Mouse (Mus musculus): ENCODE results near the gene Lrmda. TPM values are rescaled to one million over a fixed set of nuclear protein-coding genes. Genes with fewer than 3 reads are reported as not detected.

Lrmda gene
- polyA plus RNA-seq, 1 experiment from 2014 or later: not detected

- Histone ChIP-seq H3K9me3 (ENCODE audit: control insufficient read depth, low read length) (no peaks in the 10 kb centered on the region), H3K4me3 (replicated peaks; ENCODE audit: low read depth, low read length) (no peak overlapping the region), H3K9ac (replicated peaks; ENCODE audit: low read length) (no peak overlapping the region), H3K27me3 (ENCODE audit: control insufficient read depth, insufficient read depth, low read length) (peaks cover 18% of the 10 kb centered on the region; the same call in 1 of the 2 replicates), H3K27ac (replicated peaks; ENCODE audit: low read depth, low read length) (no peak overlapping the region), H3K36me3 (ENCODE audit: control insufficient read depth, insufficient read depth, low read length) (no peaks in the 10 kb centered on the region), H3K4me1 (ENCODE audit: control insufficient read depth, insufficient read depth, low read length) (peaks cover 21% of the 10 kb centered on the region), H3K4me2 (ENCODE audit: low read length) (no peak overlapping the region)
- no peak for DNase-seq
- ATAC-seq (ENCODE audit: low FRiP score, low TSS enrichment): no peak
- 65% methylated on average over 1 of the region's 1 CpGs for WGBS
These were observed 791.0 kb downstream of the Lrmda start for GRCm38 (mm10) chr14:22810531-22810930.

- ATAC-seq (ENCODE audit: low FRiP score, low TSS enrichment): no peak
- 17% methylated on average over 6 of the region's 6 CpGs for whole genome bisulfite sequencing
These were observed 793.3 kb downstream of the Lrmda start for GRCm38 (mm10) chr14:22812824-22813223.

GRCm38 (mm10) chr14:22813389-22813788, 793.9 kb downstream of the Lrmda start:
- no peak overlapping the region for H3K9ac ChIP-seq (replicated peaks; ENCODE audit: low read length)
- 0 out of 2 replicates have a peak, but pooled peaks cover 2% of the 10 kb centered on the region for H3K4me1 ChIP-seq (ENCODE audit: control insufficient read depth, insufficient read depth, low read length)
- no peaks in the 10 kb centered on the region for H3K9me3 ChIP-seq (ENCODE audit: control insufficient read depth, low read length)
- no peaks in the 10 kb centered on the region for H3K36me3 ChIP-seq (ENCODE audit: control insufficient read depth, insufficient read depth, low read length)
- H3K27ac ChIP-seq (replicated peaks; ENCODE audit: low read depth, low read length): no peak overlapping the region
- no peak overlapping the region for H3K4me3 ChIP-seq (replicated peaks; ENCODE audit: low read depth, low read length)
- H3K27me3 ChIP-seq (ENCODE audit: control insufficient read depth, insufficient read depth, low read length): peaks cover 18% of the 10 kb centered on the region; the same call in 1 of the 2 replicates
- WGBS: 7% methylated on average over 7 of the region's 7 CpGs
- ATAC-seq (ENCODE audit: low FRiP score, low TSS enrichment): no peak
- H3K4me2 ChIP-seq (ENCODE audit: low read length): no peak overlapping the region
- DNase-seq: peak; percentile 35

More at GRCm38 (mm10) chr14:22812824-22813223, 793.3 kb downstream of the Lrmda start:
- H3K36me3 ChIP-seq (ENCODE audit: control insufficient read depth, insufficient read depth, low read length): no peaks in the 10 kb centered on the region
- no peak overlapping the region for H3K9ac ChIP-seq (replicated peaks; ENCODE audit: low read length)
- H3K27me3 ChIP-seq (ENCODE audit: control insufficient read depth, insufficient read depth, low read length): peaks cover 18% of the 10 kb centered on the region; the same call in 1 of the 2 replicates
- no peak for DNase-seq
- H3K4me1 ChIP-seq (ENCODE audit: control insufficient read depth, insufficient read depth, low read length): peaks cover 7% of the 10 kb centered on the region
- no peak overlapping the region for H3K4me3 ChIP-seq (replicated peaks; ENCODE audit: low read depth, low read length)
- no peak overlapping the region for H3K27ac ChIP-seq (replicated peaks; ENCODE audit: low read depth, low read length)
- no peaks in the 10 kb centered on the region for H3K9me3 ChIP-seq (ENCODE audit: control insufficient read depth, low read length)
- no peak overlapping the region for H3K4me2 ChIP-seq (ENCODE audit: low read length)

- Histone ChIP-seq H3K27ac (replicated peaks; ENCODE audit: low read depth, low read length) (no peak overlapping the region), H3K36me3 (ENCODE audit: control insufficient read depth, insufficient read depth, low read length) (no peaks in the 10 kb centered on the region), H3K4me1 (ENCODE audit: control insufficient read depth, insufficient read depth, low read length) (no peaks in the 10 kb centered on the region), H3K4me3 (replicated peaks; ENCODE audit: low read depth, low read length) (no peak overlapping the region), H3K4me2 (ENCODE audit: low read length) (no peak overlapping the region), H3K27me3 (ENCODE audit: control insufficient read depth, insufficient read depth, low read length) (peaks cover 4% of the 10 kb centered on the region; the same call in 1 of the 2 replicates), H3K9ac (replicated peaks; ENCODE audit: low read length) (no peak overlapping the region), H3K9me3 (ENCODE audit: control insufficient read depth, low read length) (no peaks in the 10 kb centered on the region)
- ATAC-seq (ENCODE audit: low FRiP score, low TSS enrichment): no peak
- 48% methylated on average over 9 of the region's 9 CpGs for WGBS
- no peak for DNase-seq
These were observed 795.4 kb downstream of the Lrmda start for GRCm38 (mm10) chr14:22814811-22815345.

- Histone ChIP-seq H3K4me3 (replicated peaks; ENCODE audit: low read depth, low read length) (no peak overlapping the region), H3K4me1 (ENCODE audit: control insufficient read depth, insufficient read depth, low read length) (no peaks in the 10 kb centered on the region), H3K4me2 (ENCODE audit: low read length) (no peak overlapping the region), H3K27me3 (ENCODE audit: control insufficient read depth, insufficient read depth, low read length) (no peaks in the 10 kb centered on the region), H3K9me3 (ENCODE audit: control insufficient read depth, low read length) (no peaks in the 10 kb centered on the region), H3K9ac (replicated peaks; ENCODE audit: low read length) (no peak overlapping the region), H3K36me3 (ENCODE audit: control insufficient read depth, insufficient read depth, low read length) (no peaks in the 10 kb centered on the region), H3K27ac (replicated peaks; ENCODE audit: low read depth, low read length) (no peak overlapping the region)
- 74% methylated on average over 6 of the region's 6 CpGs for WGBS
- ATAC-seq (ENCODE audit: low FRiP score, low TSS enrichment) (no peak), DNase-seq (no peak)
These were observed 798.1 kb downstream of the Lrmda start for GRCm38 (mm10) chr14:22817346-22818201.

- no peak for ATAC-seq (ENCODE audit: low FRiP score, low TSS enrichment)
- 67% methylated on average over 3 of the region's 3 CpGs for WGBS
- H3K4me2 ChIP-seq (ENCODE audit: low read length): no peak overlapping the region
- H3K36me3 ChIP-seq (ENCODE audit: control insufficient read depth, insufficient read depth, low read length): no peaks in the 10 kb centered on the region
- no peaks in the 10 kb centered on the region for H3K4me1 ChIP-seq (ENCODE audit: control insufficient read depth, insufficient read depth, low read length)
- no peaks in the 10 kb centered on the region for H3K27me3 ChIP-seq (ENCODE audit: control insufficient read depth, insufficient read depth, low read length)
- no peaks in the 10 kb centered on the region for H3K9me3 ChIP-seq (ENCODE audit: control insufficient read depth, low read length)
- H3K9ac ChIP-seq (replicated peaks; ENCODE audit: low read length): no peak overlapping the region
- no peak overlapping the region for H3K4me3 ChIP-seq (replicated peaks; ENCODE audit: low read depth, low read length)
- H3K27ac ChIP-seq (replicated peaks; ENCODE audit: low read depth, low read length): no peak overlapping the region
- no peak for DNase-seq
These were observed 798.7 kb downstream of the Lrmda start for GRCm38 (mm10) chr14:22818202-22818530.

- no peaks in the 10 kb centered on the region for H3K27me3 ChIP-seq (ENCODE audit: control insufficient read depth, insufficient read depth, low read length)
- no peaks in the 10 kb centered on the region for H3K36me3 ChIP-seq (ENCODE audit: control insufficient read depth, insufficient read depth, low read length)
- no peak overlapping the region for H3K4me2 ChIP-seq (ENCODE audit: low read length)
- H3K9me3 ChIP-seq (ENCODE audit: control insufficient read depth, low read length): no peaks in the 10 kb centered on the region
- DNase-seq (no peak), ATAC-seq (ENCODE audit: low FRiP score, low TSS enrichment) (no peak)
- no peak overlapping the region for H3K4me3 ChIP-seq (replicated peaks; ENCODE audit: low read depth, low read length)
- 66% methylated on average over 3 of the region's 3 CpGs for WGBS
- H3K4me1 ChIP-seq (ENCODE audit: control insufficient read depth, insufficient read depth, low read length): no peaks in the 10 kb centered on the region
- no peak overlapping the region for H3K9ac ChIP-seq (replicated peaks; ENCODE audit: low read length)
- H3K27ac ChIP-seq (replicated peaks; ENCODE audit: low read depth, low read length): no peak overlapping the region
These were observed 803.4 kb downstream of the Lrmda start for GRCm38 (mm10) chr14:22822942-22823341.

GRCm38 (mm10) chr14:22826825-22827224, 807.3 kb downstream of the Lrmda start:
- Histone ChIP-seq H3K4me2 (ENCODE audit: low read length) (no peak overlapping the region), H3K27ac (replicated peaks; ENCODE audit: low read depth, low read length) (no peak overlapping the region), H3K36me3 (ENCODE audit: control insufficient read depth, insufficient read depth, low read length) (no peaks in the 10 kb centered on the region), H3K4me1 (ENCODE audit: control insufficient read depth, insufficient read depth, low read length) (no peaks in the 10 kb centered on the region), H3K9me3 (ENCODE audit: control insufficient read depth, low read length) (no peaks in the 10 kb centered on the region), H3K4me3 (replicated peaks; ENCODE audit: low read depth, low read length) (no peak overlapping the region), H3K27me3 (ENCODE audit: control insufficient read depth, insufficient read depth, low read length) (no peaks in the 10 kb centered on the region), H3K9ac (replicated peaks; ENCODE audit: low read length) (no peak overlapping the region)
- DNase-seq (no peak), ATAC-seq (ENCODE audit: low FRiP score, low TSS enrichment) (no peak)
- 77% methylated on average over 3 of the region's 3 CpGs for WGBS

- Histone ChIP-seq H3K27me3 (ENCODE audit: control insufficient read depth, insufficient read depth, low read length) (no peaks in the 10 kb centered on the region), H3K27ac (replicated peaks; ENCODE audit: low read depth, low read length) (no peak overlapping the region), H3K4me2 (ENCODE audit: low read length) (no peak overlapping the region)
These were observed 817.5 kb downstream of the Lrmda start for GRCm38 (mm10) chr14:22837058-22837457.

More at GRCm38 (mm10) chr14:22837058-22837457, 817.5 kb downstream of the Lrmda start:
- H3K9me3 ChIP-seq (ENCODE audit: control insufficient read depth, low read length): no peaks in the 10 kb centered on the region
- H3K9ac ChIP-seq (replicated peaks; ENCODE audit: low read length): no peak overlapping the region
- no peaks in the 10 kb centered on the region for H3K36me3 ChIP-seq (ENCODE audit: control insufficient read depth, insufficient read depth, low read length)
- H3K4me1 ChIP-seq (ENCODE audit: control insufficient read depth, insufficient read depth, low read length): no peaks in the 10 kb centered on the region
- ATAC-seq (ENCODE audit: low FRiP score, low TSS enrichment): no peak
- DNase-seq: no peak
- no peak overlapping the region for H3K4me3 ChIP-seq (replicated peaks; ENCODE audit: low read depth, low read length)

Measured in midbrain, embryonic 14.5 days (tissue).